Mouse (Mus musculus) kidney, adult 2 months (tissue): ENCODE measurements at regions not wholly inside any gene's neighbourhood (a gene's known extent, or its start where the extent isn't known, plus 50 kb on each side); places are given as distances from the start of the nearest gene placed in this dataset.

ENCODE experiments used
- DNase-seq: peaks from one replicate; pipeline ENCODE4 v3.0.0; 2021
- H3K27ac ChIP-seq: fragments of 200-500 bp; 2 replicates; pipeline ENCODE4 v1.5.1; 2012; ENCODE audit warnings: low read depth, low read length, control low read depth, inconsistent platforms; ENCODE audit not compliant: insufficient read depth
- H3K27me3 ChIP-seq: fragments of 200-500 bp; replicated peaks from 2 replicates; pipeline ENCODE4 v1.6.1; 2012; ENCODE audit warnings: mild to moderate bottlenecking, moderate library complexity, low read length, inconsistent platforms; ENCODE audit not compliant: control insufficient read depth, insufficient read depth
- H3K36me3 ChIP-seq: fragments of 200-500 bp; 2 replicates; pipeline ENCODE4 v1.6.1; 2012; ENCODE audit warnings: mild to moderate bottlenecking, moderate library complexity, low read length, inconsistent platforms; ENCODE audit not compliant: control insufficient read depth, insufficient read depth
- H3K4me1 ChIP-seq: fragments of 200-500 bp; 2 replicates; pipeline ENCODE4 v1.6.1; 2011; ENCODE audit warnings: low read length; ENCODE audit not compliant: control insufficient read depth, insufficient read depth
- H3K4me3 ChIP-seq: fragments of 200-500 bp; 2 replicates; pipeline ENCODE4 v1.5.1; 2011; ENCODE audit warnings: mild to moderate bottlenecking, low read depth, low read length, control low read depth; ENCODE audit not compliant: insufficient read depth
- CTCF ChIP-seq: fragments of 200-500 bp; conservative IDR thresholded peaks from 2 replicates; pipeline ENCODE4 v1.5.1; 2011; ENCODE audit warnings: low read depth, mild to moderate bottlenecking, control low read depth, low read length, moderate library complexity, mixed read lengths; ENCODE audit not compliant: insufficient read depth, insufficient read length
- POLR2A ChIP-seq: fragments of 200-500 bp; IDR thresholded peaks from one replicate; pipeline ENCODE4 v1.6.1; 2011; ENCODE audit warnings: low read depth, low read length, control low read depth
- WGBS: fragments of 180-500 bp; shearing (Covaris S2); methylation state at CpG from one replicate; pipeline ENCODE4 v1.1.7; 2018; 5-methylcytosine and 5-hydroxymethylcytosine counted together

GRCm38 (mm10) chr5:126257860-126258259 is 726.3 kb downstream of the Tmem132b start:
- Histone ChIP-seq H3K4me3 (no peak overlapping the region), H3K27me3 (no peaks in the 10 kb centered on the region), H3K27ac (no peak overlapping the region), H3K36me3 (no peaks in the 10 kb centered on the region), H3K4me1 (no peaks in the 10 kb centered on the region)
- WGBS, result 68% methylated on average over 5 of the region's 5 CpGs
- DNase-seq, result no peak
- TF ChIP-seq POLR2A, result no peak
- TF ChIP-seq CTCF, result no peak

GRCm38 (mm10) chr5:126266471-126266870 is 734.9 kb downstream of the Tmem132b start:
- DNase-seq, result no peak
- 62% methylated on average over 2 of the region's 2 CpGs for WGBS
- Histone ChIP-seq H3K4me1 (no peaks in the 10 kb centered on the region), H3K27me3 (no peaks in the 10 kb centered on the region), H3K36me3 (no peaks in the 10 kb centered on the region), H3K4me3 (no peak overlapping the region), H3K27ac (no peak overlapping the region)
- TF ChIP-seq CTCF, result no peak
- TF ChIP-seq POLR2A, result no peak

- H3K4me3 ChIP-seq, result no peak overlapping the region
- H3K27ac ChIP-seq, result no peak overlapping the region
- no peak for DNase-seq
- H3K36me3 ChIP-seq, result no peaks in the 10 kb centered on the region
- no peaks in the 10 kb centered on the region for H3K4me1 ChIP-seq
- no peaks in the 10 kb centered on the region for H3K27me3 ChIP-seq
- WGBS, result 68% methylated on average over 2 of the region's 2 CpGs
- TF ChIP-seq CTCF (no peak), POLR2A (no peak)
Observed at GRCm38 (mm10) chr5:126266929-126267609, 735.5 kb downstream of the Tmem132b start.

GRCm38 (mm10) chr5:126268592-126268991 is 737.0 kb downstream of the Tmem132b start:
- DNase-seq, result no peak

GRCm38 (mm10) chr5:126274316-126274715 is 742.7 kb downstream of the Tmem132b start:
- 91% methylated on average over 8 of the region's 8 CpGs for WGBS
- Histone ChIP-seq H3K4me1 (no peaks in the 10 kb centered on the region), H3K27ac (no peak overlapping the region), H3K27me3 (no peaks in the 10 kb centered on the region), H3K4me3 (no peak overlapping the region), H3K36me3 (no peaks in the 10 kb centered on the region)
- no peak for TF ChIP-seq CTCF
- TF ChIP-seq POLR2A, result no peak
- no peak for DNase-seq

More at GRCm38 (mm10) chr5:126268592-126268991, 737.0 kb downstream of the Tmem132b start:
- H3K4me1 ChIP-seq, result no peaks in the 10 kb centered on the region
- no peaks in the 10 kb centered on the region for H3K36me3 ChIP-seq
- 74% methylated on average over 4 of the region's 4 CpGs for whole genome bisulfite sequencing
- H3K4me3 ChIP-seq, result no peak overlapping the region
- H3K27ac ChIP-seq, result no peak overlapping the region
- no peak for TF ChIP-seq CTCF
- TF ChIP-seq POLR2A, result no peak
- H3K27me3 ChIP-seq, result no peaks in the 10 kb centered on the region

- no peak for TF ChIP-seq POLR2A
- Histone ChIP-seq H3K36me3 (no peaks in the 10 kb centered on the region), H3K27me3 (peaks cover 1% of the 10 kb centered on the region; the same call in 1 of the 2 replicates), H3K4me1 (no peaks in the 10 kb centered on the region), H3K4me3 (no peak overlapping the region), H3K27ac (no peak overlapping the region)
- no peak for DNase-seq
- WGBS, result 21% methylated on average over 10 of the region's 10 CpGs
Observed at GRCm38 (mm10) chr5:126281057-126281728, 749.6 kb downstream of the Tmem132b start.

- H3K27ac ChIP-seq, result no peak overlapping the region
- peaks cover 1% of the 10 kb centered on the region; the same call in 1 of the 2 replicates for H3K27me3 ChIP-seq
- H3K4me1 ChIP-seq, result no peaks in the 10 kb centered on the region
- no peak for DNase-seq
- no peaks in the 10 kb centered on the region for H3K36me3 ChIP-seq
- no peak overlapping the region for H3K4me3 ChIP-seq
- TF ChIP-seq POLR2A (no peak), CTCF (no peak)
- WGBS, result 9% methylated on average over 7 of the region's 7 CpGs
Observed at GRCm38 (mm10) chr5:126281782-126282181, 750.2 kb downstream of the Tmem132b start.
